Mouse (Mus musculus): ENCODE data around the gene Gdf7. TPM values are rescaled to one million over a fixed set of nuclear protein-coding genes. Genes with fewer than 3 reads are reported as not detected.

Gene Gdf7
- total RNA-seq, 2 experiments from 2014 or later: not detected

Other genes starting within 250 kb of the Gdf7 start
- gene Ldah, start 93.8 kb downstream of the Gdf7 start, total RNA-seq (2021): 1 to 10 TPM; 8.0 to 9.8 TPM
- 1 to 10 TPM; 4.3 to 5.3 TPM for gene Hs1bp3, start 11.5 kb upstream of the Gdf7 start, total RNA-seq (2021)
- 10 to 100 TPM; 50.7 to 56.4 TPM for gene Rhob, start 198.1 kb upstream of the Gdf7 start, total RNA-seq (2021)